Mouse (Mus musculus): ENCODE measurements around the gene Tmem211. TPM values are rescaled to one million over a fixed set of nuclear protein-coding genes. Genes with fewer than 3 reads are reported as not detected.

Tmem211 gene
- polyA plus RNA-seq, 1 experiment from 2014 or later: not detected

GRCm38 (mm10) chr5:113191901-113192300 is 34.8 kb upstream of the Tmem211 start:
- H3K4me1 ChIP-seq (ENCODE audit: insufficient read depth, low read depth, low read length): no peaks in the 10 kb centered on the region; the same call in 1 of the 2 replicates
- no peak overlapping the region for H3K27ac ChIP-seq (ENCODE audit: low read length)
- DNase-seq (ENCODE audit: low spot score) (no peak), ATAC-seq (no peak)
- no peaks in the 10 kb centered on the region for H3K9me3 ChIP-seq (ENCODE audit: low read length)
- TF ChIP-seq CTCF (IDR thresholded peaks at IDR 0.05): no peak
- TF ChIP-seq EP300 (IDR thresholded peaks at IDR 0.05): no peak
- H3K9ac ChIP-seq (replicated peaks; ENCODE audit: low read depth): no peak overlapping the region
- no peaks in the 10 kb centered on the region for H3K36me3 ChIP-seq (ENCODE audit: insufficient read depth, low read length)
- H3K4me2 ChIP-seq (replicated peaks; ENCODE audit: low read depth, low read length): no peak overlapping the region
- H3K4me3 ChIP-seq (ENCODE audit: low read depth, low read length): no peak overlapping the region
- no peaks in the 10 kb centered on the region for H3K27me3 ChIP-seq (replicated peaks; ENCODE audit: insufficient read depth, low read length)
- WGBS: 79% methylated on average over 14 of the region's 14 CpGs

DNA sequence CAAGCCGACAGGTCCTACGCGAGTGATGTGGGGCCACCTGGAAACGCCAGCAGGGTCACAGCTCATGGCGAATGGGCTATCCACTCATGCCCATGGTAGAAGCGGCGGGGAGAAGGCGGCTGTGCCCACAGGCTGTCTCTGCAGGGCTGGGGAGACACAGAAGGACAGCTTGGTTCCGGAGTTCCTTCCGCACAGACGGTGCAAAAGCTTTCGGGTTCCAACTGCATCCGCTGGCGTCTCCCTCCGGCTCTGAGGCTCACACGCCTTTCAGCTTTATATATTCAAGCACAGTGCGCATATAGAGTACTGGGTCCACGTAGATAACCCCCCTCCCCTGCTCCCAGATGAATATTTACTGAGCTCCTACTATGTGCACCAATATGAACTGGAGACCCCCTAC is 32.9 kb upstream of the Tmem211 start:
- no peak overlapping the region for H3K4me2 ChIP-seq (replicated peaks; ENCODE audit: low read depth, low read length)
- no peak overlapping the region for H3K4me3 ChIP-seq (ENCODE audit: low read depth, low read length)
- 88% methylated on average over 18 of the region's 18 CpGs for WGBS
- ATAC-seq (no peak), DNase-seq (ENCODE audit: low spot score) (no peak)
- no peak overlapping the region for H3K27ac ChIP-seq (ENCODE audit: low read length)
- no peaks in the 10 kb centered on the region for H3K36me3 ChIP-seq (ENCODE audit: insufficient read depth, low read length)
- no peak for TF ChIP-seq CTCF (IDR thresholded peaks at IDR 0.05)
- no peak for TF ChIP-seq EP300 (IDR thresholded peaks at IDR 0.05)
- H3K9ac ChIP-seq (replicated peaks; ENCODE audit: low read depth): no peak overlapping the region
- H3K4me1 ChIP-seq (ENCODE audit: insufficient read depth, low read depth, low read length): no peaks in the 10 kb centered on the region; the same call in 1 of the 2 replicates
- H3K27me3 ChIP-seq (replicated peaks; ENCODE audit: insufficient read depth, low read length): no peaks in the 10 kb centered on the region
- H3K9me3 ChIP-seq (ENCODE audit: low read length): no peaks in the 10 kb centered on the region

DNA sequence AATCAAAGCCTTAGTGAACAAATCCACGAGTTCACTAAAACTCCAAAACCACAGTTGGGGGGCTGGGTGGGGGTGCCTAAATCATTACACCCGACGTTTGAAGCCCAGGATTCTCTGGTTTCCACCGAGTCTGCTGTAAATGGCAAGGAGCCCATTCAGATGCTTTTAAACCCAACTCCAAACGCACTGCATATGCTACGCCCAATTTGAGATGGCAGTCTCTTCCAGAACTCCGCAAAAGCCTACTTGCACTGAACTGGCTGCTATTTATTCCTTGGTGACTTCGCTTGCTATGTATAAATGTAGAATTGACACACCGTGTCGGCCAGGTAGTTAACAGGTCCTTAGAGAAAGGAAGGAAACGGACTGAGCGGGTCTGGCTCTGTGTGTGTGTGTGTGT is 31.3 kb upstream of the Tmem211 start:
- no peak overlapping the region for H3K4me2 ChIP-seq (replicated peaks; ENCODE audit: low read depth, low read length)
- no peaks in the 10 kb centered on the region for H3K36me3 ChIP-seq (ENCODE audit: insufficient read depth, low read length)
- no peaks in the 10 kb centered on the region for H3K27me3 ChIP-seq (replicated peaks; ENCODE audit: insufficient read depth, low read length)
- H3K9me3 ChIP-seq (ENCODE audit: low read length): no peaks in the 10 kb centered on the region
- H3K27ac ChIP-seq (ENCODE audit: low read length): no peak overlapping the region
- 69% methylated on average over 12 of the region's 12 CpGs for WGBS
- TF ChIP-seq CTCF (IDR thresholded peaks at IDR 0.05) (no peak), EP300 (IDR thresholded peaks at IDR 0.05) (no peak)
- DNase-seq (ENCODE audit: low spot score) (no peak), ATAC-seq (no peak)
- no peak overlapping the region for H3K4me3 ChIP-seq (ENCODE audit: low read depth, low read length)
- no peak overlapping the region for H3K9ac ChIP-seq (replicated peaks; ENCODE audit: low read depth)
- no peaks in the 10 kb centered on the region; the same call in 1 of the 2 replicates for H3K4me1 ChIP-seq (ENCODE audit: insufficient read depth, low read depth, low read length)

GRCm38 (mm10) chr5:113195907-113196306 is 30.8 kb upstream of the Tmem211 start:
- ATAC-seq (no peak), DNase-seq (ENCODE audit: low spot score) (no peak)
- Histone ChIP-seq H3K4me1 (ENCODE audit: insufficient read depth, low read depth, low read length) (no peaks in the 10 kb centered on the region; the same call in 1 of the 2 replicates), H3K4me2 (replicated peaks; ENCODE audit: low read depth, low read length) (no peak overlapping the region), H3K36me3 (ENCODE audit: insufficient read depth, low read length) (no peaks in the 10 kb centered on the region), H3K9me3 (ENCODE audit: low read length) (no peaks in the 10 kb centered on the region), H3K27ac (ENCODE audit: low read length) (no peak overlapping the region), H3K9ac (replicated peaks; ENCODE audit: low read depth) (no peak overlapping the region), H3K4me3 (ENCODE audit: low read depth, low read length) (no peak overlapping the region), H3K27me3 (replicated peaks; ENCODE audit: insufficient read depth, low read length) (no peaks in the 10 kb centered on the region)
- 89% methylated on average over 6 of the region's 6 CpGs for WGBS
- TF ChIP-seq EP300 (IDR thresholded peaks at IDR 0.05): no peak

DNA sequence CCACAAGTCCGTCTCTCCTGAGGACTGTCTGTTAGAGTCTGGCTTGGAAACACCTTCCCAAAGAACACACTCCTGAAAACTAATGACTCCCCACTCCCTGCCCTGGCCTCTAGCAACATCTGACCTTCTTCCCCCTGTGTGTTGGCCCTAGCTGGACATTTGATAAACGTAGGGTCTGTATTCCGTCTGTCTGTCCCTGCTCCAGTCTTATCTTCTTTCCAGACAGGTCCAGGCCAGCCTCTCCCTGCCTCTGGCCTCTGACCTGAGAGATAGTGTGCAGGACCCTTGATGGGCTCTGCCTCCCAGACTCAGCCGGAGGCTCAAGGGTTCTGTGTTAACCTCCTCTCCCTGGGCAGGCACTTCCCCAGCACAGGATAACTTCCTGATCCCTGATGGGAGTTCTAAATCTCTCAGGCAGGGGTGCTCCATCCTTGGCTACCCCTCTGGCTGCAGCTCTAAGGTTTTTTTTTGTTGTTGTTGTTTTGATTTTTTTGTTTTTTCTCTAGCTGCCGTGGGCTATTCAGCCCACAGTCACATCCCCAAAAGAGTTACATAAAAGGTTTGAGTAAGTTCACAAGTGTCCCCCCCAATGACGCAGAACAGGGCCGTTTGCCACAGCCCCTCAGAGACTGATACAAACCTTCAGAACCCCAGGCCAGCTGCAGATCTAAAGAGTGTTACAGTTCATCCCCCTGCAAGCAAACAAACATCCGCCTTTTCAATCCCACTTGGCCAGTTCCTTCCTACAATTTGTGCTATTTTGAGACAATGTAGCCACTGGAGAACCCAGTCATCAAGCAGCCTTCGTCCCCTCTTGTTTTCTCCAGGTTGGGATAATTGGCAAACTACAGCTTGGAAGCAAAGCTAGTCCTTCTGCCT is 29.6 kb upstream of the Tmem211 start:
- TF ChIP-seq EP300 (IDR thresholded peaks at IDR 0.05) (0 out of 2 replicates have a peak, but pooled peaks have one; percentile 30), CTCF (IDR thresholded peaks at IDR 0.05) (no peak)
- Histone ChIP-seq H3K27me3 (replicated peaks; ENCODE audit: insufficient read depth, low read length) (no peaks in the 10 kb centered on the region), H3K4me3 (ENCODE audit: low read depth, low read length) (no peak overlapping the region), H3K4me1 (ENCODE audit: insufficient read depth, low read depth, low read length) (no peaks in the 10 kb centered on the region; the same call in 1 of the 2 replicates), H3K27ac (ENCODE audit: low read length) (peak overlapping the region; percentile 68), H3K36me3 (ENCODE audit: insufficient read depth, low read length) (no peaks in the 10 kb centered on the region), H3K4me2 (replicated peaks; ENCODE audit: low read depth, low read length) (no peak overlapping the region), H3K9ac (replicated peaks; ENCODE audit: low read depth) (no peak overlapping the region), H3K9me3 (ENCODE audit: low read length) (no peaks in the 10 kb centered on the region)
- DNase-seq (ENCODE audit: low spot score) (no peak), ATAC-seq (peak; percentile 47)
- WGBS: 39% methylated on average over 9 of the region's 9 CpGs

- no peak overlapping the region for H3K4me2 ChIP-seq (replicated peaks; ENCODE audit: low read depth, low read length)
- H3K9ac ChIP-seq (replicated peaks; ENCODE audit: low read depth): no peak overlapping the region
- no peaks in the 10 kb centered on the region for H3K27me3 ChIP-seq (replicated peaks; ENCODE audit: insufficient read depth, low read length)
- no peaks in the 10 kb centered on the region for H3K9me3 ChIP-seq (ENCODE audit: low read length)
- WGBS: 41% methylated on average over 8 of the region's 8 CpGs
- no peak overlapping the region for H3K4me3 ChIP-seq (ENCODE audit: low read depth, low read length)
- H3K4me1 ChIP-seq (ENCODE audit: insufficient read depth, low read depth, low read length): no peaks in the 10 kb centered on the region; the same call in 1 of the 2 replicates
- TF ChIP-seq CTCF (IDR thresholded peaks at IDR 0.05) (no peak), EP300 (IDR thresholded peaks at IDR 0.05) (no peak)
- H3K27ac ChIP-seq (ENCODE audit: low read length): peak overlapping the region; percentile 16; the same call in 1 of the 2 replicates
- no peaks in the 10 kb centered on the region for H3K36me3 ChIP-seq (ENCODE audit: insufficient read depth, low read length)
- no peak for DNase-seq (ENCODE audit: low spot score)
- ATAC-seq: peak; percentile 66
Observed at GRCm38 (mm10) chr5:113199126-113199771, 27.5 kb upstream of the Tmem211 start.
